ENCODE assay signal across 10 mouse cellular contexts in the genomic region with DNA sequence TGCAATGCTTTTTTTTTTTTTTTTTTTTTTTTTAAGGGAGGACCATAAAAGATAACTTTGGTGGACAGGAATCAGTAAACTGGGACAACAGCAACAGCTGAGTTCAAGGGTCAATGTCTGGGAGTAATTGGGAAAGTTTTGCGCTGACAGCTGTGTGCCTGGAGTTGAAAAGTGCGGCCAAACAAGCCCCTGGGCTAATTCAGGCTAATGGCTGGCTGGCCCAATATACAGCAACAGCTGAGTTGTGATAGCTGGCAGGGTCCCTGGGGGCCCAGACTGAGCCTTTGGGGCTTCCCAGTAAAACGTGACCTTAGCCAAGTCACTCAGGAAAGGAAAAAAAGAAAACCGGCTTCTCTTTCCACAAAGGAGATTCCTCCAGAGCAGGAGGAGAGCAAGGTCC. TPM values are rescaled to one million over a fixed set of nuclear protein-coding genes. Genes with fewer than 3 reads are reported as not detected.
DNase-seq lines count a peak whose midpoint lies in the region; ATAC-seq lines count a peak whose summit lies in the region.
"Had no signal": no experiment of that assay in that cellular context is flagged by ENCODE, and none has a peak within 500 bp of the region (broad histone marks: within the 10 kb centered on the region; RNA-seq: fewer than 3 reads in every experiment).

No protein-coding gene starts in this region.

- no peak overlapping the region; the same call in 1 of the 2 replicates for H3K27ac ChIP-seq in liver, embryonic 13.5 days

- no peaks in the 10 kb centered on the region for H3K9me3 ChIP-seq in liver, embryonic 13.5 days (replicated peaks)

- ATAC-seq in liver, embryonic 13.5 days (ENCODE audit: low read depth): no peak
- ATAC-seq in inflammation-experienced regulatory T-cells, adult 6 months: no peak

- H3K4me2 ChIP-seq in liver, embryonic 13.5 days: 0 out of 2 replicates have a peak overlapping the region, but pooled peaks have one; percentile 69

- peaks cover 37% of the 10 kb centered on the region for H3K4me1 ChIP-seq in liver, embryonic 13.5 days (replicated peaks)

- peak; percentile 64 for DNase-seq in adrenal gland, postnatal 10 days
- DNase-seq in adrenal gland, postnatal 4 days (ENCODE audit: low spot score in 2 of 2): no peak
- DNase-seq in gastrocnemius, adult 18-20 months (ENCODE audit: low spot score): peak; percentile 65
- DNase-seq in heart, postnatal 4 days: peak; percentile 51
- no peak for DNase-seq in liver, embryonic 13.5 days
- no peak for DNase-seq in cerebellum, adult 11 months
- no peak for DNase-seq in cerebellum, adult 9-10 months
- DNase-seq: spleen, adult 18-20 months had no signal

- no peak overlapping the region for H3K4me3 ChIP-seq in liver, embryonic 13.5 days (replicated peaks)

- H3K9ac ChIP-seq in liver, embryonic 13.5 days: no peak overlapping the region

- H3K36me3 ChIP-seq in liver, embryonic 13.5 days: no peaks in the 10 kb centered on the region

- 46% methylated on average over 4 of the region's 4 CpGs for WGBS in liver, embryonic 13.5 days (ENCODE audit: insufficient replicate concordance)

- peaks cover 73% of the 10 kb centered on the region for H3K27me3 ChIP-seq in liver, embryonic 13.5 days

RNA-seq across cellular contexts. Expression of a gene that starts 0.8 kb away (rescaled TPM):
- 100 to 1,000 TPM; 101 to 116 TPM for total RNA-seq in adrenal gland, postnatal 10 days (2021)
- total RNA-seq in adrenal gland, postnatal 4 days (2021): 10 to 100 TPM; 85.7 to 96.0 TPM
- 10 to 100 TPM; 30.1 to 31.0 TPM for total RNA-seq in gastrocnemius, adult 18-20 months (2021)
- total RNA-seq in heart, postnatal 4 days (2021): 100 to 1,000 TPM; 122 to 134 TPM
- 23.4 and 25.4 TPM in 2 replicates for polyA plus RNA-seq in liver, embryonic 13.5 days (2015; fragmentation: Nextera tagmentation; extraction: Ambion mirVana)
- not detected for polyA plus RNA-seq in inflammation-experienced regulatory T-cells, adult 6 months (2017; shearing (Covaris generic))

RNA-seq across cellular contexts. Expression of a gene that starts 8.4 kb away (rescaled TPM):
- 100 to 1,000 TPM; 109 to 112 TPM for total RNA-seq in adrenal gland, postnatal 10 days (2021)
- 100 to 1,000 TPM; 106 to 111 TPM for total RNA-seq in adrenal gland, postnatal 4 days (2021)
- 10 to 100 TPM; 46.1 to 46.8 TPM for total RNA-seq in gastrocnemius, adult 18-20 months (2021)
- 10 to 100 TPM; 87.6 to 88.7 TPM for total RNA-seq in heart, postnatal 4 days (2021)
- 98.5 and 99.4 TPM in 2 replicates for polyA plus RNA-seq in liver, embryonic 13.5 days (2015; fragmentation: Nextera tagmentation; extraction: Ambion mirVana)
- 100 to 1,000 TPM; 134 to 144 (median 138) TPM for polyA plus RNA-seq in inflammation-experienced regulatory T-cells, adult 6 months (2017; shearing (Covaris generic))

RNA-seq across cellular contexts. Expression of a gene that starts 15.3 kb away (rescaled TPM):
- 1 to 10 TPM; 2.5 to 3.6 TPM for total RNA-seq in adrenal gland, postnatal 10 days (2021)
- total RNA-seq in adrenal gland, postnatal 4 days (2021): 10 to 100 TPM in 1 of 2 experiments, 1 to 10 TPM in 1; 3.8 to 20.0 TPM
- under 1 TPM; 0.23 to 0.26 TPM for total RNA-seq in gastrocnemius, adult 18-20 months (2021)
- 1 to 10 TPM; 4.5 to 7.2 TPM for total RNA-seq in heart, postnatal 4 days (2021)
- 5.5 and 7.9 TPM in 2 replicates for polyA plus RNA-seq in liver, embryonic 13.5 days (2015; fragmentation: Nextera tagmentation; extraction: Ambion mirVana)
- 1 to 10 TPM in 1 of 3 experiments, under 1 TPM in 1, not detected in 1; 0.75 to 2.9 TPM for polyA plus RNA-seq in inflammation-experienced regulatory T-cells, adult 6 months (2017; shearing (Covaris generic))

RNA-seq across cellular contexts. Expression of a gene that starts 18.8 kb away (rescaled TPM):
- 10 to 100 TPM; 27.9 to 37.9 TPM for total RNA-seq in adrenal gland, postnatal 10 days (2021)
- 10 to 100 TPM; 38.8 to 40.3 TPM for total RNA-seq in adrenal gland, postnatal 4 days (2021)
- total RNA-seq in gastrocnemius, adult 18-20 months (2021): 10 to 100 TPM; 25.3 to 26.3 TPM
- 10 to 100 TPM; 14.7 to 15.0 TPM for total RNA-seq in heart, postnatal 4 days (2021)
- polyA plus RNA-seq in liver, embryonic 13.5 days (2015; fragmentation: Nextera tagmentation; extraction: Ambion mirVana): 6.6 and 7.4 TPM in 2 replicates
- 10 to 100 TPM; 38.0 to 70.6 (median 62.7) TPM for polyA plus RNA-seq in inflammation-experienced regulatory T-cells, adult 6 months (2017; shearing (Covaris generic))

RNA-seq across cellular contexts. Expression of a gene that starts 33.7 kb away (rescaled TPM):
- 1 to 10 TPM in 1 of 2 experiments, under 1 TPM in 1; 0.63 to 1.4 TPM for total RNA-seq in adrenal gland, postnatal 10 days (2021)
- 1 to 10 TPM; 1.1 to 1.3 TPM for total RNA-seq in adrenal gland, postnatal 4 days (2021)
- total RNA-seq in gastrocnemius, adult 18-20 months (2021): under 1 TPM; 0.31 to 0.37 TPM
- under 1 TPM; 0.41 to 0.47 TPM for total RNA-seq in heart, postnatal 4 days (2021)
- polyA plus RNA-seq in liver, embryonic 13.5 days (2015; fragmentation: Nextera tagmentation; extraction: Ambion mirVana): 0.63 and 0.85 TPM in 2 replicates
- polyA plus RNA-seq in inflammation-experienced regulatory T-cells, adult 6 months (2017; shearing (Covaris generic)): 1 to 10 TPM in 1 of 3 experiments, under 1 TPM in 2; 0.63 to 1.2 (median 0.71) TPM
- polyA plus RNA-seq: erythroblast, embryonic 14.5 days had no signal

Comparison
In these comparisons a context has a peak if more than half of its experiments do, and no peak if none do; other contexts are left out.
1. DNase-seq: peak in adrenal gland, postnatal 10 days (single experiment), gastrocnemius, adult 18-20 months (single experiment) and heart, postnatal 4 days (single experiment); none in adrenal gland, postnatal 4 days (0 of 2), liver, embryonic 13.5 days (single experiment), cerebellum, adult 11 months (single experiment) and cerebellum, adult 9-10 months (single experiment).